Mouse (Mus musculus) liver, adult 2 months (tissue): ENCODE measurements around the gene Mkrn1. TPM values are rescaled to one million over a fixed set of nuclear protein-coding genes. Genes with fewer than 3 reads are reported as not detected.

Source experiments
- DNase-seq: peaks from one replicate; pipeline ENCODE4 v3.0.0-alpha.2; 2011; ENCODE audit warnings: low read depth, low spot score; ENCODE audit errors: extremely low read depth
- H3K27ac ChIP-seq: fragments of 200-500 bp; replicated peaks from 2 replicates; pipeline ENCODE4 v1.5.1; 2012; ENCODE audit warnings: low read depth, mild to moderate bottlenecking, control low read depth, inconsistent platforms, low read length; ENCODE audit not compliant: insufficient read depth
- H3K27me3 ChIP-seq: fragments of 200-500 bp; 2 replicates; pipeline ENCODE4 v1.6.1; 2012; ENCODE audit warnings: mild to moderate bottlenecking, moderate library complexity, low read length, inconsistent platforms; ENCODE audit not compliant: control insufficient read depth, insufficient read depth
- H3K36me3 ChIP-seq: fragments of 200-500 bp; 2 replicates; pipeline ENCODE4 v1.6.1; 2012; ENCODE audit warnings: low read length, inconsistent platforms; ENCODE audit not compliant: control insufficient read depth, insufficient read depth
- H3K4me1 ChIP-seq: fragments of 200-500 bp; 2 replicates; pipeline ENCODE4 v1.6.1; 2011; ENCODE audit warnings: low read length; ENCODE audit not compliant: control insufficient read depth, insufficient read depth
- H3K4me3 ChIP-seq: fragments of 200-500 bp; 2 replicates; pipeline ENCODE4 v1.5.1; 2011; ENCODE audit warnings: low read depth, mild to moderate bottlenecking, control low read depth, low read length, moderate library complexity; ENCODE audit not compliant: insufficient read depth
- H3K79me2 ChIP-seq: fragments of 200-500 bp; 2 replicates; pipeline ENCODE4 v1.6.1; 2012; ENCODE audit warnings: inconsistent platforms, mild to moderate bottlenecking, low read length, moderate library complexity; ENCODE audit not compliant: control insufficient read depth, insufficient read depth
- H3K9ac ChIP-seq: fragments of 200-500 bp; 2 replicates; pipeline ENCODE4 v1.6.1; 2012; ENCODE audit warnings: low read depth, mild to moderate bottlenecking, control low read depth, inconsistent platforms, low read length
- CTCF ChIP-seq: fragments of 200-500 bp; IDR thresholded peaks from 2 replicates; pipeline ENCODE4 v1.5.1; 2011; ENCODE audit warnings: low read depth, low read length, control low read depth
- POLR2A ChIP-seq: fragments of 200-500 bp; IDR thresholded peaks from 2 replicates; pipeline ENCODE4 v1.6.1; 2011; ENCODE audit warnings: low read length, control low read depth; ENCODE audit not compliant: insufficient read depth; ENCODE audit errors: extremely low read depth
- WGBS: fragments of 180-500 bp; shearing (Covaris S2); methylation state at CpG from one replicate; pipeline ENCODE4 v1.1.7; 2018; 5-methylcytosine and 5-hydroxymethylcytosine counted together
- polyA plus RNA-seq: library from polyadenylated mRNA; depleted of rRNA; stranded (reverse); fragments of >200 nt; gene quantifications from 2 replicates; pipeline ENCODE4 v1.2.3, GENCODE M21; 2012; rRNA removed
- total RNA-seq: library from RNA; depleted of rRNA; stranded (reverse); fragments of >200 nt; gene quantifications from 2 replicates; pipeline ENCODE4 v1.2.3, GENCODE M21; 2014; rRNA removed

The Mkrn1 gene
- 23.1 and 24.2 TPM in 2 replicates for total RNA-seq
- 12.8 and 14.0 TPM in 2 replicates for polyA plus RNA-seq

- TF ChIP-seq POLR2A (0 out of 2 replicates have a peak, but pooled peaks have one; percentile 42), CTCF (no peak)
- Histone ChIP-seq H3K79me2 (peaks cover 7% of the 10 kb centered on the region), H3K4me3 (peak within 1 kb of the TSS; percentile 76), H3K4me1 (peaks cover 2% of the 10 kb centered on the region; the same call in 1 of the 2 replicates), H3K27ac (no peak within 1 kb of the TSS), H3K27me3 (no peaks in the 10 kb centered on the region), H3K36me3 (no peaks in the 10 kb centered on the region), H3K9ac (peak within 1 kb of the TSS; percentile 87)
- DNase-seq: peak; percentile 63
- under 1% methylated on average over 82 of the region's 82 CpGs for WGBS
These were observed at the start of gene Mkrn1 for GRCm38 (mm10) chr6:39419851-39420721. Mkrn1 (minus strand) TSS chr6:39420462.

- Histone ChIP-seq H3K79me2 (no peaks in the 10 kb centered on the region), H3K27me3 (no peaks in the 10 kb centered on the region), H3K27ac (no peak overlapping the region), H3K4me3 (no peak overlapping the region), H3K9ac (no peak overlapping the region), H3K4me1 (no peaks in the 10 kb centered on the region), H3K36me3 (no peaks in the 10 kb centered on the region)
- DNase-seq: no peak
- 89% methylated on average over 5 of the region's 5 CpGs for WGBS
- TF ChIP-seq CTCF: no peak
- TF ChIP-seq POLR2A: no peak
These were observed 49.2 kb upstream of the Mkrn1 start for GRCm38 (mm10) chr6:39469427-39469826.

- TF ChIP-seq POLR2A (no peak), CTCF (peak; percentile 88)
- H3K9ac ChIP-seq: no peak overlapping the region
- H3K79me2 ChIP-seq: no peaks in the 10 kb centered on the region
- H3K4me3 ChIP-seq: no peak overlapping the region
- no peaks in the 10 kb centered on the region for H3K36me3 ChIP-seq
- H3K27ac ChIP-seq: no peak overlapping the region
- peak; percentile 50 for DNase-seq
- no peaks in the 10 kb centered on the region for H3K4me1 ChIP-seq
- 45% methylated on average over 16 of the region's 16 CpGs for WGBS
- no peaks in the 10 kb centered on the region for H3K27me3 ChIP-seq
These were observed 42.6 kb upstream of the Mkrn1 start for GRCm38 (mm10) chr6:39462621-39463538.

- 96% methylated on average over 11 of the region's 11 CpGs for WGBS
- no peak overlapping the region for H3K9ac ChIP-seq
- no peak overlapping the region for H3K4me3 ChIP-seq
- H3K79me2 ChIP-seq: no peaks in the 10 kb centered on the region
- no peaks in the 10 kb centered on the region for H3K4me1 ChIP-seq
- no peaks in the 10 kb centered on the region for H3K27me3 ChIP-seq
- no peak overlapping the region for H3K27ac ChIP-seq
- no peak for DNase-seq
- TF ChIP-seq CTCF: no peak
- no peak for TF ChIP-seq POLR2A
- H3K36me3 ChIP-seq: no peaks in the 10 kb centered on the region
These were observed 39.8 kb upstream of the Mkrn1 start for GRCm38 (mm10) chr6:39460040-39460439.

GRCm38 (mm10) chr6:39455339-39456160, 35.3 kb upstream of the Mkrn1 start:
- Histone ChIP-seq H3K36me3 (no peaks in the 10 kb centered on the region), H3K9ac (no peak overlapping the region), H3K4me3 (no peak overlapping the region), H3K4me1 (no peaks in the 10 kb centered on the region), H3K27ac (no peak overlapping the region), H3K27me3 (no peaks in the 10 kb centered on the region), H3K79me2 (no peaks in the 10 kb centered on the region)
- WGBS: 79% methylated on average over 8 of the region's 8 CpGs
- no peak for DNase-seq
- TF ChIP-seq POLR2A: no peak
- TF ChIP-seq CTCF: no peak
